Mouse (Mus musculus): ENCODE data around the gene S100a6. TPM values are rescaled to one million over a fixed set of nuclear protein-coding genes. Genes with fewer than 3 reads are reported as not detected.

The S100a6 gene
- total RNA-seq, 2 experiments from 2014 or later: 30.8 to 35.1 TPM

GRCm38 (mm10) chr3:90657405-90657804 lies 44.7 kb downstream of the S100a6 start:
- no peak for DNase-seq (ENCODE audit: low spot score in 2 of 2)
- intact Hi-C loops (cut with DNase I): loop anchor here (5.0 kb wide), 1 partner anchor 50 kb away; no protein-coding TSS in a partner anchor

DNA sequence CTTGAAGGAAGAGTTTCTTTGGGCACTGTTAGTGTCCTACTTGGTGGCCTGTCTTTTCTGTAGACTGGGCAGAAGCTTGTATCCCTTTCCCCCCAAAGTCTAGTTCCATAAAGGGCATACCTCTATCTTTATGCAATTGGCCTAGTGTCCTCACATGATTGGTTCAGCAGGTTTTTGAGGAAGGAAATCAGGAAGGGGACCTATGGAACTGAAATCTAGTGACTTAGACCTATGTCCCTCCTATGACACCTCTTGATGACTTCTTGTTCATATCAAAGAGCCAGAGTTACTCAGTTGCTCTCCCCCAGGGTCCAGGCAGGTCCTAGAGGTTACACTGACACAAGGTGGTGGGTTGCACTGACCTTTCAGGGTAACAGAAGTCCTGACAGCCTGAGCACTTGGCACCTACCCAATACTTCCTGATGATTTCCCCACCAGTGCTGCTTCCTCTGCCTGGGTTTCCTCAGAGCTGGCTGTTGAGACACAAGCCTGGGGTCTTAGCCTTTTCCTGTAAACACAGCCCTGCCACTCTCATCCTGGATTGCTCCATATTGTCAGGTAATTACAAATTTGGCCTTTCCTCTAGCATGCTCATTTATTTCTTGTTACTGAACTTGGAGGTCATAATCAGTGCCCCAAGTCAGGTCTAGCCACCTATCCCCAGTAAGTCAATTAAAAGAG lies 46.8 kb downstream of the S100a6 start:
- intact Hi-C loops (cut with DNase I): loop anchor here (5.0 kb wide), 1 partner anchor 48 kb away; no protein-coding TSS in a partner anchor
- no peak for DNase-seq (ENCODE audit: low spot score in 2 of 2)

- intact Hi-C loops (cut with DNase I): no loop called here
- DNase-seq (ENCODE audit: low spot score in 2 of 2): no peak
Measured at GRCm38 (mm10) chr3:90664219-90664618, 51.5 kb downstream of the S100a6 start.

DNA sequence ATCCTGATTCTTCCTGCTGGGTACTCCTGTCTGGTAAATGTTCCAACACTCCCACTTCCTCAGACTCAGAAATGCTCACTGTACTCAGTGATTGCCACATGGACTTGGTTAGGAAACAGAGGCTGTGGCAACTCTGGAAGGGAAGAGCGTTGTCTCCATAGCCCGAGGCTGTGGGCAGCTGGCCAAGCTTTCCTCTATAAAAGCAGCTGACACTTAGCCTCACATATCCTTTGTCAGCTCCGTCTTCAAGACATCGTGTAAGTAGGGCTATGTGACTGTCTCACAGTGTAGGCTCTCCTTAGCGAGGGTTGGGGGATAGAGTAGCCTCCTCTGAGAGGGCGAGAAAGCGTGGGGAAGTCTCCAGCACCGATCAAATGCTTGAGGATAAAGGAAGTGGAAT lies 56.2 kb downstream of the S100a6 start, which contains the start of gene S100a8:
S100a8 (plus strand) TSS at position 133 of the 400 bp plus-strand sequence.
- no peak for DNase-seq (ENCODE audit: low spot score in 2 of 2)
- intact Hi-C loops (cut with DNase I): no loop called here

Other genes with a start within 250 kb of the S100a6 start
- 1 to 10 TPM; 5.1 to 6.2 TPM for gene Slc27a3, start 222.9 kb upstream of the S100a6 start, total RNA-seq (2021)
- gene Ints3, start 179.3 kb upstream of the S100a6 start, total RNA-seq (2021): 10 to 100 TPM; 61.4 to 65.3 TPM
- 1 to 10 TPM; 3.4 TPM for gene Npr1, start 147.0 kb upstream of the S100a6 start, total RNA-seq (2021)
- 10 to 100 TPM; 88.9 to 91.5 TPM for gene Ilf2, start 136.8 kb upstream of the S100a6 start, total RNA-seq (2021)
- gene Snapin, start 121.8 kb upstream of the S100a6 start, total RNA-seq (2021): 10 to 100 TPM; 44.6 to 50.7 TPM
- gene Chtop, start 103.4 kb upstream of the S100a6 start, total RNA-seq (2021): 100 to 1,000 TPM; 180 to 184 TPM
- 10 to 100 TPM; 83.1 to 85.0 TPM for gene S100a1, start 98.5 kb upstream of the S100a6 start, total RNA-seq (2021)
- 10 to 100 TPM; 20.4 to 22.3 TPM for gene S100a13, start 98.4 kb upstream of the S100a6 start, total RNA-seq (2021)
- gene S100a14, start 86.0 kb upstream of the S100a6 start, total RNA-seq (2021): under 1 TPM; 0.57 TPM
- gene S100a16, start 75.6 kb upstream of the S100a6 start, total RNA-seq (2021): 10 to 100 TPM; 77.0 to 96.7 TPM
- gene S100a3, start 52.3 kb upstream of the S100a6 start, total RNA-seq (2021): 1 to 10 TPM; 1.1 to 3.5 TPM
- not detected for gene S100a2, start 22.6 kb upstream of the S100a6 start, total RNA-seq (2021)
- not detected for gene Gm42674, start 11.0 kb upstream of the S100a6 start, total RNA-seq (2021)
- gene S100a4, start 9.1 kb upstream of the S100a6 start, total RNA-seq (2021): 1 to 10 TPM; 6.8 to 7.0 TPM
- not detected for gene S100a5, start 4.4 kb upstream of the S100a6 start, total RNA-seq (2021)
- 1 to 10 TPM; 1.0 to 1.5 TPM for gene S100a7a, start 41.1 kb downstream of the S100a6 start, total RNA-seq (2021)
- not detected for gene S100a8, start 56.1 kb downstream of the S100a6 start, total RNA-seq (2021)
- 1 to 10 TPM in 1 of 2 experiments, not detected in 1; 2.5 TPM for gene S100a9, start 82.8 kb downstream of the S100a6 start, total RNA-seq (2021)
- not detected for gene Pglyrp4, start 114.0 kb downstream of the S100a6 start, total RNA-seq (2021)
- not detected for gene Gm5849, start 165.0 kb downstream of the S100a6 start, total RNA-seq (2021)

All from left cerebral cortex, postnatal 14 days (tissue).